Mouse (Mus musculus) kidney, postnatal 0 days (tissue): ENCODE results near the gene Gna13. TPM values are rescaled to one million over a fixed set of nuclear protein-coding genes. Genes with fewer than 3 reads are reported as not detected.

ENCODE experiments used
- ATAC-seq: fragments of 200-750 bp; cut with Nextera tagmentation; replicated peaks from 2 replicates; pipeline ENCODE4 v1.8.0; 2017; ENCODE audit warnings: low read depth, moderate number of reproducible peaks, moderate TSS enrichment, moderate library complexity; ENCODE audit not compliant: low FRiP score
- DNase-seq: peaks from one replicate; pipeline ENCODE4 v3.0.0-alpha.2; 2016; ENCODE audit warnings: low spot score
- H3K27ac ChIP-seq: fragments of 300-500 bp; sonication (generic); 2 replicates; pipeline ENCODE4 v1.5.1; 2014; ENCODE audit warnings: mild to moderate bottlenecking
- H3K27me3 ChIP-seq: fragments of 300-500 bp; sonication (generic); 2 replicates; pipeline ENCODE4 v1.6.1; 2014; ENCODE audit warnings: low read length, mixed read lengths; ENCODE audit not compliant: insufficient read depth
- H3K36me3 ChIP-seq: fragments of 300-500 bp; sonication (generic); 2 replicates; pipeline ENCODE4 v1.6.1; 2014; ENCODE audit warnings: low read length, mixed read lengths; ENCODE audit not compliant: insufficient read depth
- H3K4me1 ChIP-seq: fragments of 300-500 bp; sonication (generic); replicated peaks from 2 replicates; pipeline ENCODE4 v1.6.1; 2014; ENCODE audit warnings: antibody characterized with exemption, low read length, mixed read lengths; ENCODE audit not compliant: insufficient read depth
- H3K4me2 ChIP-seq: fragments of 300-500 bp; sonication (generic); 2 replicates; pipeline ENCODE4 v1.6.1; 2014; ENCODE audit warnings: mild to moderate bottlenecking, low read length, moderate library complexity, mixed read lengths
- H3K4me3 ChIP-seq: fragments of 300-500 bp; sonication (generic); replicated peaks from 2 replicates; pipeline ENCODE4 v1.5.1; 2014; ENCODE audit warnings: low read depth, low read length
- H3K9ac ChIP-seq: fragments of 300-500 bp; sonication (generic); 2 replicates; pipeline ENCODE4 v1.6.1; 2014; ENCODE audit warnings: low read depth, low read length
- H3K9me3 ChIP-seq: fragments of 300-500 bp; sonication (generic); replicated peaks from 2 replicates; pipeline ENCODE4 v1.6.1; 2016; ENCODE audit warnings: low read length, inconsistent platforms, mixed read lengths
- CTCF ChIP-seq: IDR thresholded peaks from 2 replicates; pipeline ENCODE4 v1.5.1; 2016; ENCODE audit warnings: antibody characterized with exemption, low read depth, mild to moderate bottlenecking, moderate library complexity
- WGBS: fragments of 180-500 bp; shearing (Covaris S2); extraction: QIAGEN DNeasy Blood & Tissue Kit; methylation state at CpG from one replicate; pipeline ENCODE4 v1.1.7; 2014; 5-methylcytosine and 5-hydroxymethylcytosine counted together
- polyA plus RNA-seq: library from polyadenylated mRNA; unstranded; fragments of >200 nt; fragmentation: Nextera tagmentation; extraction: Ambion mirVana; gene quantifications from 2 replicates; pipeline ENCODE4 v1.2.1, GENCODE M21; 2015

Gna13 gene
- polyA plus RNA-seq, 1 experiment from 2014 or later, result 36.2 TPM

GRCm38 (mm10) chr11:109360102-109360501 lies 2.5 kb upstream of the Gna13 start:
- ATAC-seq (no peak), DNase-seq (no peak)
- Histone ChIP-seq H3K27ac (no peak overlapping the region), H3K9ac (no peak overlapping the region), H3K4me2 (no peak overlapping the region), H3K4me3 (no peak overlapping the region), H3K9me3 (no peaks in the 10 kb centered on the region), H3K27me3 (no peaks in the 10 kb centered on the region), H3K36me3 (no peaks in the 10 kb centered on the region), H3K4me1 (peaks cover 23% of the 10 kb centered on the region)
- 78% methylated on average over 6 of the region's 6 CpGs for WGBS
- no peak for TF ChIP-seq CTCF

GRCm38 (mm10) chr11:109360581-109361040 lies 2.0 kb upstream of the Gna13 start:
- H3K27ac ChIP-seq, result peak overlapping the region; percentile 98; the same call in 1 of the 2 replicates
- H3K36me3 ChIP-seq, result peaks cover under 1% of the 10 kb centered on the region; the same call in 1 of the 2 replicates
- H3K9ac ChIP-seq, result no peak overlapping the region
- H3K4me2 ChIP-seq, result no peak overlapping the region
- no peak overlapping the region for H3K4me3 ChIP-seq
- no peak for DNase-seq
- WGBS, result 61% methylated on average over 12 of the region's 12 CpGs
- no peaks in the 10 kb centered on the region for H3K27me3 ChIP-seq
- no peaks in the 10 kb centered on the region for H3K9me3 ChIP-seq
- no peak for TF ChIP-seq CTCF
- peaks cover 24% of the 10 kb centered on the region for H3K4me1 ChIP-seq
- no peak for ATAC-seq

- Histone ChIP-seq H3K4me2 (peak overlapping the region; percentile 61), H3K9ac (peak overlapping the region; percentile 89; the same call in 1 of the 2 replicates), H3K4me3 (peak overlapping the region; percentile 72; the same call in 1 of the 2 replicates), H3K9me3 (no peaks in the 10 kb centered on the region), H3K36me3 (peaks cover 4% of the 10 kb centered on the region; the same call in 1 of the 2 replicates), H3K27me3 (no peaks in the 10 kb centered on the region), H3K27ac (peak overlapping the region; percentile 98; the same call in 1 of the 2 replicates), H3K4me1 (peaks cover 19% of the 10 kb centered on the region)
- no peak for TF ChIP-seq CTCF
- ATAC-seq (no peak), DNase-seq (no peak)
- 67% methylated on average over 7 of the region's 7 CpGs for WGBS
These were observed 1.4 kb upstream of the Gna13 start for GRCm38 (mm10) chr11:109361241-109361630.

- DNase-seq, result no peak
- 5% methylated on average over 27 of the region's 27 CpGs for WGBS
- no peak for TF ChIP-seq CTCF
These were observed 784 bp upstream of the Gna13 start for GRCm38 (mm10) chr11:109361631-109362462.

GRCm38 (mm10) chr11:109363191-109364133 lies 831 bp downstream of the Gna13 start:
- peak overlapping the region; percentile 77 for H3K4me2 ChIP-seq
- no peaks in the 10 kb centered on the region for H3K27me3 ChIP-seq
- 1% methylated on average over 53 of the region's 53 CpGs for WGBS
- H3K9me3 ChIP-seq, result no peaks in the 10 kb centered on the region
- peak overlapping the region; percentile 89 for H3K9ac ChIP-seq
- ATAC-seq (peak; percentile 58), DNase-seq (no peak)
- peak overlapping the region; percentile 98 for H3K27ac ChIP-seq
- peak overlapping the region; percentile 72 for H3K4me3 ChIP-seq
- no peak for TF ChIP-seq CTCF
- H3K36me3 ChIP-seq, result peaks cover 4% of the 10 kb centered on the region; the same call in 1 of the 2 replicates
- peaks cover 30% of the 10 kb centered on the region for H3K4me1 ChIP-seq

More at GRCm38 (mm10) chr11:109361631-109362462, 784 bp upstream of the Gna13 start:
- peaks cover 4% of the 10 kb centered on the region; the same call in 1 of the 2 replicates for H3K36me3 ChIP-seq
- H3K9me3 ChIP-seq, result no peaks in the 10 kb centered on the region
- peak overlapping the region; percentile 89 for H3K9ac ChIP-seq
- peaks cover 16% of the 10 kb centered on the region for H3K4me1 ChIP-seq
- peak; percentile 14; the same call in 1 of the 2 replicates for ATAC-seq
- H3K4me3 ChIP-seq, result peak overlapping the region; percentile 72
- peak overlapping the region; percentile 98 for H3K27ac ChIP-seq
- H3K4me2 ChIP-seq, result peak overlapping the region; percentile 61
- H3K27me3 ChIP-seq, result no peaks in the 10 kb centered on the region
